Mouse (Mus musculus) heart, embryonic 13.5 days (tissue): Measurements from ENCODE around the gene Dexi. TPM values are rescaled to one million over a fixed set of nuclear protein-coding genes. Genes with fewer than 3 reads are reported as not detected.

Source experiments
- ATAC-seq: fragments of 200-750 bp; cut with Nextera tagmentation; 2 replicates; pipeline ENCODE4 v1.8.0; 2017; ENCODE audit warnings: moderate TSS enrichment; ENCODE audit not compliant: insufficient number of reproducible peaks, low FRiP score, low TSS enrichment; ENCODE audit errors: extremely low read depth
- H3K27ac ChIP-seq: fragments of 300-500 bp; sonication (generic); replicated peaks from 2 replicates; pipeline ENCODE4 v1.5.1; 2015; ENCODE audit warnings: moderate library complexity, mild to moderate bottlenecking, inconsistent platforms
- H3K27me3 ChIP-seq: fragments of 300-500 bp; sonication (generic); replicated peaks from 2 replicates; pipeline ENCODE4 v1.6.1; 2015; ENCODE audit warnings: mild to moderate bottlenecking, inconsistent platforms
- H3K36me3 ChIP-seq: fragments of 300-500 bp; sonication (generic); 2 replicates; pipeline ENCODE4 v1.6.1; 2015; ENCODE audit warnings: mild to moderate bottlenecking, inconsistent platforms
- H3K4me1 ChIP-seq: fragments of 300-500 bp; sonication (generic); 2 replicates; pipeline ENCODE4 v1.6.1; 2015; ENCODE audit warnings: inconsistent platforms
- H3K4me2 ChIP-seq: fragments of 300-500 bp; sonication (generic); 2 replicates; pipeline ENCODE4 v1.6.1; 2015; ENCODE audit warnings: inconsistent platforms, mild to moderate bottlenecking, moderate library complexity
- H3K4me3 ChIP-seq: fragments of 300-500 bp; sonication (generic); 2 replicates; pipeline ENCODE4 v1.5.1; 2015; ENCODE audit warnings: moderate library complexity, mild to moderate bottlenecking, inconsistent platforms
- H3K9ac ChIP-seq: fragments of 300-500 bp; sonication (generic); 2 replicates; pipeline ENCODE4 v1.6.1; 2015; ENCODE audit warnings: inconsistent platforms, mild to moderate bottlenecking, moderate library complexity
- H3K9me3 ChIP-seq: fragments of 300-500 bp; sonication (generic); 2 replicates; pipeline ENCODE4 v1.6.1; 2016; ENCODE audit warnings: inconsistent platforms
- WGBS: fragments of 180-500 bp; shearing (Covaris S2); methylation state at CpG from one replicate; pipeline ENCODE4 v1.1.7; 2015; ENCODE audit warnings: mixed read lengths; 5-methylcytosine and 5-hydroxymethylcytosine counted together
- polyA plus RNA-seq: library from polyadenylated mRNA; unstranded; fragments of >200 nt; fragmentation: Nextera tagmentation; extraction: Ambion mirVana; gene quantifications from 2 replicates; pipeline ENCODE4 v1.2.1, GENCODE M21; 2015

Dexi gene
- polyA plus RNA-seq, 1 experiment from 2014 or later: 13.3 TPM

DNA sequence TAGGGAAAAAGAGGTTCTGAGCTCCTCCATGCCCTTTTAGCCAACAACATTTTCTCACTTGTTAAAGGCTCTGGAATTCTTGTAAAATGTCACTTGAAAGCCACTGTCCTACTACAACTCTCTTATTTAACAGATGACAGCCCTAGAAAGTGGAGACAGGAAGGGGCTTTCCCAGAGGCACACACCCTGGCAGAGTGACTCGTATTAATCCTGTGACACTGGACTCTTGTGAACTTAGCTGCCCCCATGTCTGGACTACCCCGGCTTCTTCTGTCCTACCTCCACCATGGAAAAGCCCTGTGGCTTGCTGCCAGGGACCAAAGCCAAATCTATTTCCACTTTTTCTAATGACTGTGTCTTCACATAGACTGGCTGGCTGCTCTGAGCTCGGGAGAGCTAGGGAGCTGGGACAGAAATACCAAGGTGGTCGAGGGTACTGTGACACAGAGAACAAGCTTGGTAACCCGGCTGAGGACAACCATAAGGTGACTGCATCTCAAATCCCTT is 44.7 kb downstream of the Dexi start:
- Histone ChIP-seq H3K4me3 (no peak overlapping the region), H3K4me1 (no peaks in the 10 kb centered on the region), H3K9me3 (no peaks in the 10 kb centered on the region), H3K36me3 (no peaks in the 10 kb centered on the region), H3K27ac (no peak overlapping the region), H3K27me3 (peaks cover 39% of the 10 kb centered on the region), H3K4me2 (no peak overlapping the region), H3K9ac (no peak overlapping the region)
- WGBS: 44% methylated on average over 5 of the region's 5 CpGs
- no peak for ATAC-seq

DNA sequence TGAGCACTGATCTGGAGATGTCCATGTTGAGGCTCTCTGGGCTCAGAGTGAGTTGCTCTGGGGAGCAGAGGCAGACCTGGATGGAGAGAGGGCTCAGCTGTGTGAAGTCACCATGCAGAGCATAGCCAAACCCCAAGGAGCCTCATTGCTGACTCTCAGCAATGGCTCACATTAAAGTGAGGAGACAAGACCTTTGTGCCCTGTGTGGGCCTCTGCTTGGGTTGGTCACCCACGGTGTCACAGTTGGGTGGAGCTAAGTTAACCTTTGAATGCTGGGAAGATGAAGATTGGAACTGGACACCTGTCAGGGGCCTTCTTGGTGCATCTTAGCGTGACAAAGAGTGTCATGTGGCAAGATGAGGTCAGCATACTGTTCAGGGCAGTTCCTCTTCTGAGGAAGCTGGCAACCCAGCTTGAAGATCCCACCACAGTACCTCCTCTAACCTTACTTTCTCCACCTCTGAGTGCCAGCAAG is 47.0 kb downstream of the Dexi start:
- no peak for ATAC-seq

DNA sequence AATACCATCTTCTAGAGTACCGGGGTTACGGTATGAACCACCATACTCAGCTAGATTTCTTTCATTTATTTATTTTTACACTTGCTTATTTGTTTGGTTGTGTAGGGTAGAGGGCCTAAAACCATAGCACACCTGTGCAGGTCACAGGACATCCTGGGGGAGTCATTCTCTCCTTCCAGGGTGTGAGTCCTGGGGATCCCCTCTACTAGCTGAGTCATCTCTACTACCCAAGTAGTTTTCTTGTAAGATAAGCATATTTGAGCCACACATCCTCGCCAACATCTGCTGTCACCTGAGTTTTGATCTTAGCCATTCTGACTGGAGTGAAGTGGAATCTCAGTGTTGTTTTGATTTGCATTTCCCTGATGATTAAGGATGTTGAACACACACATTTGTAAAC is 50.3 kb downstream of the Dexi start:
- Histone ChIP-seq H3K4me1 (peaks cover 15% of the 10 kb centered on the region), H3K27me3 (peaks cover 71% of the 10 kb centered on the region), H3K9ac (no peak overlapping the region), H3K36me3 (no peaks in the 10 kb centered on the region), H3K4me3 (no peak overlapping the region), H3K27ac (no peak overlapping the region), H3K4me2 (no peak overlapping the region), H3K9me3 (no peaks in the 10 kb centered on the region)
- ATAC-seq: no peak
- 74% methylated on average over 3 of the region's 3 CpGs for WGBS

More for the DNA sequence above, 47.0 kb downstream of the Dexi start:
- Histone ChIP-seq H3K27me3 (peaks cover 43% of the 10 kb centered on the region), H3K27ac (no peak overlapping the region), H3K9me3 (no peaks in the 10 kb centered on the region), H3K4me3 (no peak overlapping the region), H3K9ac (no peak overlapping the region), H3K4me2 (no peak overlapping the region), H3K36me3 (no peaks in the 10 kb centered on the region), H3K4me1 (no peaks in the 10 kb centered on the region)
- 79% methylated on average over 2 of the region's 2 CpGs for WGBS

DNA sequence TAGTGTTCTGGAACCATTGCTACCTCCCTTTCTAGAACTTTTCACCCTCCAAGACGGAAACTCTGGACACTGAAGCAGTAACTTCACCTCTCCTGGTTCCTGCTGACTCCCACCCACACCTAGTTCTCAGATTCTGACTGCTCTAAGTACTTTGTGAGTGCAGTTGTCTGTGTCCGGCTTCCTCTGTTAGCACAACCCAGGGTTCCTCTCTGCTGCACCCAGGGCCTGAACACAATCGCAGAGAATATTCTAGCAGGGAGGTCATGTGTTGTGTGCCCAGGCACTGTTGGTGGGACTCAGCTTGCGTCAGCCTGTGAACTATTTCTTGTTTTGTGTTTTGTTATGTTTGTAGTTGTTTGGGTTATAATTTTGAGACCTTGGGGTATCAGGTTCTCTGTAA is 51.1 kb downstream of the Dexi start:
- H3K27me3 ChIP-seq: peaks cover 79% of the 10 kb centered on the region
- peaks cover 15% of the 10 kb centered on the region for H3K4me1 ChIP-seq
- H3K27ac ChIP-seq: no peak overlapping the region
- H3K4me2 ChIP-seq: no peak overlapping the region
- H3K4me3 ChIP-seq: no peak overlapping the region
- no peaks in the 10 kb centered on the region for H3K9me3 ChIP-seq
- 79% methylated on average over 4 of the region's 4 CpGs for WGBS
- ATAC-seq: no peak
- no peak overlapping the region for H3K9ac ChIP-seq
- H3K36me3 ChIP-seq: no peaks in the 10 kb centered on the region

DNA sequence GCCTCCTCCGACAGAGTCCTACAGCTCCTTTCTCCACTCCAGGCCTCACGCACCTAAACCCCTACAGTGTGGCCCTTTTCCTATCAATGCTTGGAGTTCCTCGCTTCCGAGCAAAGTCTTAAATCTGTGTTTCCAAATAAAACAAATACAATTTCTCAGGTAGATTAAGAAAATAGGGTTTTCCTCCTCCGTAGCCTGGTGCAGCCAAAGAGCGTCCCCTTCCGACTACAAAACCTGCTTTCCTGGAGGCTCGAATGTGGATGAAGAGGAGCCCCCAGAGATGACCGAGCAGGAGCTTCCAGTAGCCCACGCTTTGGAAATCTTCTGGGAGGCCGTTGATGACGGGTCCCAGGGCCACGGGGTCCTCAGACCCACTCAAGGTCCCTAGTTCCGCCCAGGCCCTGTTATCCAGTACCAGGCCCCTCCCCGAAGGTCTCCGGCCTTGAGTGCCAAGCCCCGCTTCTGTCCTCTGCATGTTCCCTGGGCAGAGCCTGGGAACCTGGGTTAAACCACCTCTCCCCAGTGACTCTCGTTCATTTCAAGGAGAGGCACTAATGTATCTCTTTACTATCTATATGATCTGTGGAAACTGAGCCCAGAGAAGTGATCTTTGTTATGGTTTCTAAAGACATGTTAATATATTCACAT is 52.2 kb downstream of the Dexi start:
- H3K27ac ChIP-seq: no peak overlapping the region
- H3K4me2 ChIP-seq: 0 out of 2 replicates have a peak overlapping the region, but pooled peaks have one; percentile 71
- no peak overlapping the region for H3K9ac ChIP-seq
- no peaks in the 10 kb centered on the region for H3K9me3 ChIP-seq
- peaks cover 72% of the 10 kb centered on the region for H3K27me3 ChIP-seq
- peaks cover 15% of the 10 kb centered on the region for H3K4me1 ChIP-seq
- ATAC-seq: no peak
- 71% methylated on average over 18 of the region's 18 CpGs for WGBS
- no peak overlapping the region for H3K4me3 ChIP-seq
- H3K36me3 ChIP-seq: no peaks in the 10 kb centered on the region

DNA sequence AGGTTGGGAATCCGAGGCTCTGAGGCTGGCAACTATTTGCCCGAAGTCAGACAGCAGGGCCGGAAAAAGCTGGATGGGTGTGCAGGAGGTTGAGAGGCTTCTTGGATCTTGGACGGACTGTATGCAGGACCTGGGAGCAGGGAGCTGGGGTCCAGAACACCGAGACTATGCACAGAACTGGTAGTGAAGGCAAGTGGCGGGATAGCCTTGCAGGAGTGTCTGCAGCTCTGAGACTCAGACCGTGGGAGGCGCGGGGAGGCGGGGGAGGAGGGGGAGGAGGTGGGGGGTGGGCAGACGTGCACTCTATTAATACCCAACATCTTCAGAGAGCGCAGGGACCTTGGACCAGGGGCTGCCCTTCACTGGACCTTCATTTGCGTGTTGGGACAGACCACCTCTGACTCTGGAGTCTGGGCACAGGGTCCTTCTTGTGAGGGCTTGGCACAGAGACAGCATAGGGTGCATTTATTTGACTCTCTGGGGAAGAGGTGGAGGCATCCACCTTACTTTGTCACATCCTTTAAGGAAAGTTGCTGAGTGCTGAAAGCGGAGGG is 52.9 kb downstream of the Dexi start:
- Histone ChIP-seq H3K4me3 (peak overlapping the region; percentile 43), H3K4me1 (peaks cover 15% of the 10 kb centered on the region), H3K27ac (no peak overlapping the region), H3K36me3 (no peaks in the 10 kb centered on the region), H3K9me3 (no peaks in the 10 kb centered on the region), H3K9ac (peak overlapping the region; percentile 67), H3K4me2 (peak overlapping the region; percentile 71), H3K27me3 (peaks cover 67% of the 10 kb centered on the region)
- ATAC-seq: no peak
- WGBS: 9% methylated on average over 12 of the region's 14 CpGs

DNA sequence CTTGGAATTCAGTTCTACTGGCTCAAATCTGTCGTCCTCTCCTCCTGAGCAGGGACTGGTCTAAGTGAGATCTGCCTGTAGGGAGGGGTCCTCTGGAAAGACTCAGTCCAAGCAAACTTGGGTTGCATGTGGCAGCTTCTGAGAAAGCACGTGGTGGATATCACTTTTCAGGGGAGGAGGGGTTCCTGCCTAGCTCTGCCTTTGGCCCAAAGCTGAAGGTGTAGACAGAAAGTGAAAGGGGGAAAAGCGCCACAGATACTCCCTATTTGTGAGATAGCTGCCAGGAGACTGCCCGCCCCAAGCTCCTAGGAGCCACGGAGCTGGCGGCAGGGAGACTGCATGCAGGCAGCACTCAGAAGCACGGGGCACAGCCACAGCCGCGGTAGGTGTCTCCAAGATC is 53.4 kb downstream of the Dexi start:
- Histone ChIP-seq H3K4me3 (peak overlapping the region; percentile 43), H3K36me3 (no peaks in the 10 kb centered on the region), H3K9ac (peak overlapping the region; percentile 67), H3K27me3 (peaks cover 68% of the 10 kb centered on the region), H3K4me1 (peaks cover 15% of the 10 kb centered on the region), H3K4me2 (peak overlapping the region; percentile 71), H3K9me3 (no peaks in the 10 kb centered on the region), H3K27ac (no peak overlapping the region)
- WGBS: 3% methylated on average over 9 of the region's 9 CpGs
- no peak for ATAC-seq

DNA sequence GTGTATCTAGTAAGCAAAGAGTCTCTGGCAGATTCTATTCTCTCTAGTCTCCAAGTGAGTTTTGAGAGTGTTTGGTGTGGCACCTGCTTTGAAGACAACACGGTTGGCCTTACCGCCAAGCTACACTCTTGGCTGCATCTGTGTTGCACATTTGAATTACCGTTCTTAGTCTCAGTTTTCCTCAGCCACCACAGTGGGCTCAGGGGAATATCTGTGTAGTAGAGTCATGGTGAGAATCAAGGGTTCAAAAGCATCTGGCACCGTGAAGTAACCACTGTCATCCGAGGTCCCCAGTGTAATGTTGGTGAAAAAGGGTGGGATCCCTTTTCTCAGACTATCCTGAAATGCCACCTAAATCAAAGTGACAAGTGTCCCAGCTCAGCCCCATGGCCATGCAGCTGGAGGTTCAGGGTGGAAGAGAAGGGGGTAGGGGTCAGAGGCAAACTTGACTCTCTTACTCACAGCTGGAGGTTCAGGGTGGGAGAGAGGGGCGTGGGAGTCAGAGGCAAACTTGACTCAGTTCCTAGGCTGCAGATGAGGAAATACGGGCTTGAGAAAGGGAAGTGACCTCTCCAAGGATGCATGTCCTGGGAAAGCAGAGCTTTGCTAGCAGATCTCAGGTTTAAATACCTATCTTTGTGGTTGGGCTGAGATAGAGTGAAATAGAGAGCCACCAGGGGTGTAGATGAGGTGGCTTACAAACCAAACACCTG is 53.9 kb downstream of the Dexi start:
- no peak overlapping the region for H3K27ac ChIP-seq
- peak overlapping the region; percentile 67; the same call in 1 of the 2 replicates for H3K9ac ChIP-seq
- peaks cover 70% of the 10 kb centered on the region for H3K27me3 ChIP-seq
- ATAC-seq: no peak
- WGBS: 71% methylated on average over 7 of the region's 7 CpGs
- H3K4me1 ChIP-seq: peaks cover 15% of the 10 kb centered on the region
- peak overlapping the region; percentile 71 for H3K4me2 ChIP-seq
- H3K9me3 ChIP-seq: no peaks in the 10 kb centered on the region
- H3K36me3 ChIP-seq: no peaks in the 10 kb centered on the region
- no peak overlapping the region for H3K4me3 ChIP-seq

DNA sequence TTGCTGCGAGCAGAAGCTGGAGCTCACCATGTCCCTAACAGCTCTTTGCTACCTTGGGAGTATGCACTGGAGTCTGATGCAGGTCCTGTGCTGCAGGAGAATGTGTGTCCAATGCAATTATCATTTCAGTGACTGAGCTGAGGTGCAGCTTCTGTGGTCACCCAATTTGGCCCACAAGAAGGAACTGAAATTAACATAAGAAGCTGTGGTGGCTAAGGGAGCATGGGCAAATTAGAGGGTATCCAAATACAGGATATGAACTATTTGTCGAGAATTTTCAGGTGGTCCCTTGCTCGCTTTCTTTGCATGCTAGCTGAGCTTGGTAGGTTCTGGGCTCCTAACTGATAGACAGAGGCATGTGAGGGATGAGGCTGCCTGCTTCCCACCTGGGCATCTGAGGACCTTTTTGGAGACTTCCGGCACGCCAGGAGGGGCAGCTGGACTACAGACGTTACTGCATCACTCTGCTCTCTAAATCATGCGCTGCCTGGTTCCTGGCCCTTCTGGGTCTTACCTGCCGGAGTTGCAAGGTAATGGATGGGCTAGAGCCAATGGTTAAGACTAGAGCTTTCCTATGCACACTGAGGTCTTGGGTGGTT is 54.9 kb downstream of the Dexi start:
- H3K4me1 ChIP-seq: peaks cover 15% of the 10 kb centered on the region
- no peak overlapping the region for H3K4me3 ChIP-seq
- H3K27ac ChIP-seq: no peak overlapping the region
- no peaks in the 10 kb centered on the region for H3K9me3 ChIP-seq
- H3K9ac ChIP-seq: no peak overlapping the region
- no peak for ATAC-seq
- H3K36me3 ChIP-seq: no peaks in the 10 kb centered on the region
- H3K4me2 ChIP-seq: no peak overlapping the region
- H3K27me3 ChIP-seq: peaks cover 70% of the 10 kb centered on the region
- WGBS: 80% methylated on average over 8 of the region's 8 CpGs

DNA sequence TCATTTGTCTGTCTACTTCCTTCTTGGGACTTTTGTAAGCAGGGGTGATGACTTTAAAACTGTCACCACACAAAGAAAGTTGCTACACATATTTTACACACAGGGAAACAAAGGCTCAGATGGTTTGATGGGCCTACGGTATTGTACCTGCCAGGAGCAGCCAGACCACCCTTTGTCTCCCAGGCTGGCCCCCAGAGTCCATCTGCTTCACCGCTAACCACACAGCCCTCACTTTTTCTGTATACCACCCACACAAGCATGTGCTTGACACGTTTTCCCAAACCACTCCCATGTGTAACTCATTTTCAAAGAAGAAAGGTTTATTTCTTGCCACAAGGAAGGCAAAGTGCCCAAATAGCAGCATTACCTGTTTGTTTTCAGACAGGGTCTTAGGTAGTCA is 55.9 kb downstream of the Dexi start:
- Histone ChIP-seq H3K4me3 (no peak overlapping the region), H3K4me1 (peaks cover 15% of the 10 kb centered on the region), H3K36me3 (no peaks in the 10 kb centered on the region), H3K27me3 (peaks cover 64% of the 10 kb centered on the region), H3K9me3 (no peaks in the 10 kb centered on the region), H3K4me2 (no peak overlapping the region), H3K9ac (no peak overlapping the region), H3K27ac (no peak overlapping the region)
- ATAC-seq: no peak
- 64% methylated on average over 3 of the region's 3 CpGs for WGBS

DNA sequence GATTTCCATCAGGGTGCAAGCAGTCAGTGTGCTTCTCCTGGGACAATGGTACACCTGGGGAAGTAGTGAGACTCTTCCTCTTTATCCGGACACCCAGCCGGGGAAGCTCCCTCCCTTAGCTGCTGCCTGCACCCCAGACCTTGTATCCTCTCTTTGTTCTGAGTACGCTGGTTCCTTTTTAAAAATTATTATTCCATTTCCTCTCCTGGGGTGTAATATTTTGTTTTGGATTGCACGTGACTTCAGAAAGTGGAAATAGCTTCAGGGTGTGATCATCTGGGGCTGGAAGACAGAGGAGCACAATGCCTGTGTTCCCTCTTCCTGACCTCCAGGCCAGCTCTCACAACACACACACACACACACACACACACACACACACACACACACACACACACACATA is 60.5 kb downstream of the Dexi start:
- H3K27me3 ChIP-seq: peaks cover 26% of the 10 kb centered on the region; the same call in 1 of the 2 replicates
- no peak for ATAC-seq
- H3K4me2 ChIP-seq: no peak overlapping the region
- WGBS: 58% methylated on average over 4 of the region's 4 CpGs
- H3K4me1 ChIP-seq: no peaks in the 10 kb centered on the region
- no peaks in the 10 kb centered on the region for H3K9me3 ChIP-seq
- H3K27ac ChIP-seq: no peak overlapping the region
- H3K9ac ChIP-seq: no peak overlapping the region
- H3K36me3 ChIP-seq: no peaks in the 10 kb centered on the region
- H3K4me3 ChIP-seq: no peak overlapping the region
